Mouse (Mus musculus) hindbrain, embryonic 13.5 days (tissue): ENCODE results near the gene Chst10. TPM values are rescaled to one million over a fixed set of nuclear protein-coding genes. Genes with fewer than 3 reads are reported as not detected.
A peak's percentile ranks its signal among the peaks of the same experiment; 100 is the strongest.

Experiments
- ATAC-seq: fragments of 200-750 bp; cut with Nextera tagmentation; 2 replicates; pipeline ENCODE4 v1.8.0; 2017; ENCODE audit warnings: moderate TSS enrichment; ENCODE audit not compliant: low FRiP score
- H3K27ac ChIP-seq: fragments of 300-500 bp; sonication (generic); 2 replicates; pipeline ENCODE4 v1.5.1; 2015; ENCODE audit warnings: inconsistent platforms, mild to moderate bottlenecking, moderate library complexity
- H3K27me3 ChIP-seq: fragments of 300-500 bp; sonication (generic); 2 replicates; pipeline ENCODE4 v1.6.1; 2015; ENCODE audit warnings: mild to moderate bottlenecking, inconsistent platforms
- H3K36me3 ChIP-seq: fragments of 300-500 bp; sonication (generic); 2 replicates; pipeline ENCODE4 v1.6.1; 2015; ENCODE audit warnings: mild to moderate bottlenecking, inconsistent platforms
- H3K4me1 ChIP-seq: fragments of 300-500 bp; sonication (generic); replicated peaks from 2 replicates; pipeline ENCODE4 v1.6.1; 2015; ENCODE audit warnings: inconsistent platforms
- H3K4me2 ChIP-seq: fragments of 300-500 bp; sonication (generic); 2 replicates; pipeline ENCODE4 v1.6.1; 2015; ENCODE audit warnings: inconsistent platforms, mild to moderate bottlenecking, moderate library complexity
- H3K4me3 ChIP-seq: fragments of 300-500 bp; sonication (generic); 2 replicates; pipeline ENCODE4 v1.5.1; 2015; ENCODE audit warnings: mild to moderate bottlenecking, inconsistent platforms
- H3K9ac ChIP-seq: fragments of 300-500 bp; sonication (generic); 2 replicates; pipeline ENCODE4 v1.6.1; 2015; ENCODE audit warnings: mild to moderate bottlenecking, inconsistent platforms
- H3K9me3 ChIP-seq: fragments of 300-500 bp; sonication (generic); 2 replicates; pipeline ENCODE4 v1.6.1; 2016; ENCODE audit warnings: inconsistent platforms
- WGBS: fragments of 180-500 bp; shearing (Covaris S2); methylation state at CpG from one replicate; pipeline ENCODE4 v1.1.7; 2015; 5-methylcytosine and 5-hydroxymethylcytosine counted together
- polyA plus RNA-seq: library from polyadenylated mRNA; unstranded; fragments of >200 nt; fragmentation: Nextera tagmentation; extraction: Ambion mirVana; gene quantifications from 2 replicates; pipeline ENCODE4 v1.2.1, GENCODE M21; 2015

Chst10 gene
- polyA plus RNA-seq, 1 experiment from 2014 or later, result 51.8 TPM

DNA sequence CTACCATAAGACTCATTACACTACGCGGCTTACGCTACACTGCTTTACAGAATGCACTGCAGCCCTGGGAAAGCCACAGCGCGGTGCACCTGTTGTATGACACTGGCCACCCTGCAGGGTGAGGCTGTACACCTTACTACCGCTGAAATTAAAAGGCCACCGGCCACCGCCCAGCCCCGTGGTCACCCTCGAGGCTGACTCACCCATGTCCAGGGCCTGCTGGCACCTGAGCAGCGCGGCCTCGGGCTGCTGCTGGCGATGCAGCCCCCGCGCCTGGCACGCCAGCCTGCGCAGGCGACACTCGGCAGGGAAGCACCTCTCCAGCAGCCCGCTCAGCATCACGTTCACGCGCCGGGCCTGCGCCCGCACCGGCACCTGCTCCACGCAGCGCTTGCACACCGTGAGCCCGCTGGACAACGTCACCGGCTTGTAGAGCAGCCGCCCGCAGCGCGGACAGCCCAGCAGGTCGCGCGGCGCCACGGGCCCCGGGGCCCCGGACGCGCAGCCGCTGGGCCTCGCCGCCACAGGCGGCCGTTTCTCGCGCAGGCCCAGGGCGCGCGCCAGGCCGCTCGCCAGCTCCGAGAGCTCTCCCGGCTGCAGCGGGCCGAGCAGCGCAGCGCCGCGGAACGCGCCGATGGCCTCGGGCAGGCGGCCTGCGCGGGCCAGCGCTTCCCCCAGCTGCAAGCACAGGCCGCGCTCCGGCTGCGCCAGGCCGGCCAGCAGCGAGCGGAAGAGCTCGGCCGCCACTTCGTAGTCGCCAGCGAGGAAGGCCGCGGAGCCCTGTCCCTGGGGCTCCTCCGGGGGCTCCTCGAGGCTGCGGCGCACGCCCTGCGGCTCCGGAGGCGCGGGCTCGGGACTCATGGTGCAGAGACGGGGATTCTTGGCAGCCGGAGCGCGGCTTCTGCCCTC lies 62.1 kb downstream of the Chst10 start:
- H3K36me3 ChIP-seq, result peaks cover 21% of the 10 kb centered on the region
- peaks cover 22% of the 10 kb centered on the region; the same call in 1 of the 2 replicates for H3K27me3 ChIP-seq
- peak overlapping the region; percentile 80 for H3K4me3 ChIP-seq
- H3K9ac ChIP-seq, result peak overlapping the region; percentile 93
- peak; percentile 80 for ATAC-seq
- peak overlapping the region; percentile 97 for H3K4me2 ChIP-seq
- 1% methylated on average over 91 of the region's 103 CpGs for WGBS
- peaks cover 14% of the 10 kb centered on the region for H3K4me1 ChIP-seq
- no peaks in the 10 kb centered on the region for H3K9me3 ChIP-seq
- H3K27ac ChIP-seq, result peak overlapping the region; percentile 98

DNA sequence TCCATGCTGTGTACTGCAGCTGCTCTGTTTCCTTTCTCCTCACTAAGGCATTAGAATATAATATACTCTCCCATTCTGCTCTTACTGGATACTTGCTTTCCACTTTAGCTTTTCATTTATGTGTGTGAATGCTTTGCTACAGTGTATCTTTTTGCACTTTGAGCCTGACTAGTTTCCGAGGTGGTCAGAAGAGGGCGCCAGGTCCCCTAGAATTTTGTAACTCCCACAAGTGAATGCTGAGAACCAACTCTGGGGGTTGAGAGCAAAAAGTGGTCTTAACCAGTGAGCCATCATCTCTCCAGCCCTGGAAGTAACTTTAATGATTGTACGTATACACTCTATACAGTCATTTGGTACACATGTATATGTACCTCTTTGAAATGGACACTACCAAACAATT lies 63.1 kb downstream of the Chst10 start:
- WGBS, result 28% methylated on average over 3 of the region's 3 CpGs
- ATAC-seq, result no peak
- Histone ChIP-seq H3K4me2 (peak overlapping the region; percentile 97), H3K27ac (no peak overlapping the region), H3K9me3 (no peaks in the 10 kb centered on the region), H3K4me1 (peaks cover 14% of the 10 kb centered on the region), H3K9ac (peak overlapping the region; percentile 93; the same call in 1 of the 2 replicates), H3K36me3 (peaks cover 21% of the 10 kb centered on the region), H3K27me3 (peaks cover 19% of the 10 kb centered on the region; the same call in 1 of the 2 replicates), H3K4me3 (peak overlapping the region; percentile 80)

DNA sequence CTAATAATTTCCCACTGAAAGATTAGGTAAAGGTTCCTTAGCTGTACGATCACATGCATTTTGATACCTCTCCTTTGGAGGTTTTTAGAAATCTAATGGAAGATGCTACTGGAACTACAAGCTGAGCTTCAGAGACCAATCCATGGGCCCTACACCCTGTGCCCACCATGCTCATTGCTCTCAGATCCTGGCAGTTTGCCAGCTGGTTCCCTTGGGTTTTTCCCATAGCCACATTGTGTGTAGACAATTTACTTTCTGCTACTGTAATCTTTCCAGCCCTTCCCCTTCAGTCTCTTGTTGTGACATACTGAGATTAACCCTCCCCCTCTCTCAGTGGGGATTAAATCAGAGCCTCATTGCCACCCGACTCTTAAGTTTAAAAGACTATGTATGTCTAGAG lies 73.0 kb downstream of the Chst10 start:
- Histone ChIP-seq H3K9ac (no peak overlapping the region), H3K9me3 (no peaks in the 10 kb centered on the region), H3K4me2 (no peak overlapping the region), H3K27ac (no peak overlapping the region), H3K4me3 (no peak overlapping the region), H3K36me3 (peaks cover 5% of the 10 kb centered on the region; the same call in 1 of the 2 replicates), H3K4me1 (peaks cover 16% of the 10 kb centered on the region), H3K27me3 (no peaks in the 10 kb centered on the region)
- WGBS, result 65% methylated on average over 2 of the region's 2 CpGs
- ATAC-seq, result no peak

DNA sequence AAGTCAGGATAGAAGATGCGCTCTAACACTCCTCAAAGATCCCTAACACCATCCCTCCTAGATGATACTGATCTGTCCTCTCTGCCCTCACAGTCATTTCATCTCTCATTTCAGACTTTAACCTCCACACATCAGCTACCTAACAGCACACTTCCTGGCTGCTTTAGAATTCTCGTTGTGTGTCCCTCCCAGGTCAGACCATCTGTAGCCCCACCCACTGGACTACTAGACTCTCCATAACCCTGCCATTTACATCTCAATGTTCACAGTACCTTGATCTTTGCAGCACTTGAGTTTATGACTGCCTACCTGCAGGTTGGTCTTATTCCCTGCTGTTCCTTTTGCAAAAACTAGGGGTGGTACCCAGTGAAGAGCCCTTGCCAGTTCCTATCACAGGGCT lies 74.1 kb downstream of the Chst10 start:
- Histone ChIP-seq H3K27me3 (no peaks in the 10 kb centered on the region), H3K27ac (no peak overlapping the region), H3K4me1 (peaks cover 16% of the 10 kb centered on the region), H3K4me2 (no peak overlapping the region), H3K36me3 (peaks cover 6% of the 10 kb centered on the region), H3K4me3 (no peak overlapping the region), H3K9me3 (no peaks in the 10 kb centered on the region), H3K9ac (no peak overlapping the region)
- WGBS, result 81% methylated on average over 2 of the region's 2 CpGs
- no peak for ATAC-seq

- Histone ChIP-seq H3K9me3 (no peaks in the 10 kb centered on the region), H3K27me3 (no peaks in the 10 kb centered on the region), H3K4me2 (no peak overlapping the region), H3K36me3 (peaks cover 26% of the 10 kb centered on the region), H3K9ac (no peak overlapping the region), H3K4me1 (peaks cover 28% of the 10 kb centered on the region), H3K4me3 (no peak overlapping the region), H3K27ac (no peak overlapping the region)
- no peak for ATAC-seq
Measured at GRCm38 (mm10) chr1:38819691-38820090, 78.3 kb downstream of the Chst10 start.

DNA sequence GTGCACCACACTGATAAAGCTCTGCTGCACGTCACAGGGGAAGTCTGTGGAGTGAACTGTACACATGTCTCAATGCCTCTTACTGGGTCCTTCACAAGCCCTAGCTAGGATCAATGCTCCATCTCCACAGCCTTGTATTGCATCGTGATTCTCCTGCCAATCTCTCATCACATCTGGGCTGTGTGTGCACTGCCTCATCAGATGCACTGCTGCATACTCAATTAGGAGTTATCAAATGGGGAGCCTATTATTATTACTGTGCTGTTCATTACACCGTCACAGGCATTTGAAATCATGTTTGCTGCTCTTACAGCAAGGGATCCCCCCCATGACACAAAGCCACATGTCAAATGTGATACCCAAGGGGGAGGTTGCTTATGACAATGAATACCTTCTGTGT lies 80.3 kb downstream of the Chst10 start:
- H3K4me3 ChIP-seq, result no peak overlapping the region
- H3K4me1 ChIP-seq, result peaks cover 28% of the 10 kb centered on the region
- H3K27me3 ChIP-seq, result no peaks in the 10 kb centered on the region
- H3K9ac ChIP-seq, result no peak overlapping the region
- peak overlapping the region; percentile 55; the same call in 1 of the 2 replicates for H3K27ac ChIP-seq
- no peaks in the 10 kb centered on the region for H3K9me3 ChIP-seq
- ATAC-seq, result no peak
- H3K36me3 ChIP-seq, result peaks cover 37% of the 10 kb centered on the region
- WGBS, result 58% methylated on average over 3 of the region's 3 CpGs
- no peak overlapping the region for H3K4me2 ChIP-seq

DNA sequence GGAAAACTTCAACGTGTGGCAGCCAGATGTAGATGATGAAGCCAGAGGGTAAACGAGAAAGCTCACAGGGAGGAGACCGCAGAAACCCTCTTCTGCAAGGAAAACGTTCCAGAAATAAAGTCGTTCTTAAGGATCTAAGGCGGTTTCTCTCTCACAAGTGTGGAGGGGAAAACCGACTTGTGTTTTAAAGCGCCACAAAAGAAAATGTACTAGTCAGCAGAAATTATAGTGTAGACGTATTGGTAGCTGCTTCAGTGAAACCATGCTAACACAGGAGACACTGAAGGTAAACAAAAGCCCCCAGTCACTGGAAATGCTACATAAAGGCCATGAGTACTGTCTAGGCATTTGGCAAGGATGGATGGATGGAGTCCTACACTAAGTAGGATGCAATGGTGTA lies 80.7 kb downstream of the Chst10 start:
- Histone ChIP-seq H3K9me3 (no peaks in the 10 kb centered on the region), H3K4me2 (no peak overlapping the region), H3K4me3 (no peak overlapping the region), H3K27ac (peak overlapping the region; percentile 55; the same call in 1 of the 2 replicates), H3K27me3 (no peaks in the 10 kb centered on the region), H3K36me3 (peaks cover 39% of the 10 kb centered on the region), H3K4me1 (peaks cover 26% of the 10 kb centered on the region), H3K9ac (no peak overlapping the region)
- WGBS, result 77% methylated on average over 9 of the region's 9 CpGs
- ATAC-seq, result no peak

GRCm38 (mm10) chr1:38816306-38816705 lies 81.7 kb downstream of the Chst10 start:
- Histone ChIP-seq H3K9me3 (no peaks in the 10 kb centered on the region), H3K9ac (no peak overlapping the region; the same call in 1 of the 2 replicates), H3K27ac (peak overlapping the region; percentile 14; the same call in 1 of the 2 replicates), H3K4me1 (peaks cover 19% of the 10 kb centered on the region), H3K4me2 (no peak overlapping the region), H3K4me3 (no peak overlapping the region), H3K27me3 (no peaks in the 10 kb centered on the region), H3K36me3 (peaks cover 49% of the 10 kb centered on the region)
- no peak for ATAC-seq
- WGBS, result 61% methylated on average over 4 of the region's 4 CpGs

Other genes starting within 250 kb of the Chst10 start
- gene Aff3, start 233.2 kb downstream of the Chst10 start, polyA plus RNA-seq, result 15.1 and 19.0 TPM in 2 replicates
- gene Lonrf2, start 61.5 kb downstream of the Chst10 start, polyA plus RNA-seq, result 14.7 and 16.1 TPM in 2 replicates
- 1.1 and 2.2 TPM in 2 replicates for gene Nms, start 41.0 kb upstream of the Chst10 start, polyA plus RNA-seq
- 157 and 169 TPM in 2 replicates for gene Pdcl3, start 87.4 kb upstream of the Chst10 start, polyA plus RNA-seq